Mouse (Mus musculus) MEL (cell line): ENCODE data around the gene Rps6ka1. TPM values are rescaled to one million over a fixed set of nuclear protein-coding genes. Genes with fewer than 3 reads are reported as not detected.

Experiments
- DNase-seq: peaks from one replicate; pipeline ENCODE4 v3.0.0; 2011; ENCODE audit warnings: low read depth, low spot score
- H3K27ac ChIP-seq: 2 replicates; pipeline ENCODE4 v1.5.1; 2012; ENCODE audit warnings: low read depth, mild to moderate bottlenecking, control low read depth, low read length, moderate library complexity; ENCODE audit not compliant: control insufficient read depth
- H3K27me3 ChIP-seq, 2 experiments: fragments of 150-350 bp in 1 of 2; sonication (generic) in 1 of 2; 2 replicates each; pipeline ENCODE4 v1.6.1; 2012; ENCODE audit warnings: low read length in 2 of 2, mild to moderate bottlenecking in 2 of 2, improper control_type of control experiment in 1 of 2, moderate library complexity in 1 of 2; ENCODE audit not compliant: insufficient read depth in 2 of 2, control insufficient read depth in 1 of 2
- H3K36me3 ChIP-seq, 2 experiments: 2 replicates each; pipeline ENCODE4 v1.6.1; 2012 to 2014; ENCODE audit warnings: low read length in 2 of 2, improper control_type of control experiment in 1 of 2, inconsistent platforms in 1 of 2, mild to moderate bottlenecking in 1 of 2; ENCODE audit not compliant: insufficient read depth in 2 of 2, control insufficient read depth in 1 of 2
- H3K4me1 ChIP-seq, 2 experiments: fragments of 150-350 bp in 1 of 2; sonication (generic) in 1 of 2; 2 replicates each; pipeline ENCODE4 v1.6.1; 2012; ENCODE audit warnings: low read length in 2 of 2, improper control_type of control experiment in 1 of 2, mild to moderate bottlenecking in 1 of 2; ENCODE audit not compliant: insufficient read depth in 2 of 2, control insufficient read depth in 1 of 2
- H3K4me3 ChIP-seq, 2 experiments: fragments of 150-350 bp in 1 of 2; sonication (generic) in 1 of 2; 2 replicates each; pipeline ENCODE4 v1.5.1; 2012; ENCODE audit warnings: low read depth in 2 of 2, low read length in 2 of 2, mild to moderate bottlenecking in 2 of 2, moderate library complexity in 2 of 2, control low read depth in 1 of 2, improper control_type of control experiment in 1 of 2; ENCODE audit not compliant: control insufficient read depth in 1 of 2, insufficient read depth in 1 of 2
- H3K79me2 ChIP-seq: 2 replicates; pipeline ENCODE4 v1.6.1; 2012; ENCODE audit warnings: mild to moderate bottlenecking, low read length, moderate library complexity; ENCODE audit not compliant: control insufficient read depth, poor library complexity, insufficient read depth
- H3K9ac ChIP-seq: 2 replicates; pipeline ENCODE4 v1.6.1; 2012; ENCODE audit warnings: low read depth, mild to moderate bottlenecking, control low read depth, low read length, moderate library complexity; ENCODE audit not compliant: control insufficient read depth, poor library complexity, severe bottlenecking
- H3K9me3 ChIP-seq: fragments of 150-350 bp; sonication (generic); replicated peaks from 2 replicates; pipeline ENCODE4 v1.6.1; 2012; ENCODE audit warnings: mild to moderate bottlenecking, low read length, improper control_type of control experiment, moderate library complexity; ENCODE audit not compliant: insufficient read depth
- BHLHE40 ChIP-seq: IDR thresholded peaks from 2 replicates; pipeline ENCODE4 v1.6.1; 2012; ENCODE audit warnings: low read depth, mild to moderate bottlenecking, inconsistent platforms, low read length, improper control_type of control experiment, borderline replicate concordance
- CHD1 ChIP-seq: IDR thresholded peaks from 2 replicates; pipeline ENCODE4 v1.6.1; 2012; ENCODE audit warnings: low read depth, mild to moderate bottlenecking, inconsistent platforms, low read length, improper control_type of control experiment
- CHD2 ChIP-seq: IDR thresholded peaks from 2 replicates; pipeline ENCODE4 v1.6.1; 2011; ENCODE audit warnings: low read length, improper control_type of control experiment
- E2F4 ChIP-seq: IDR thresholded peaks from 2 replicates; pipeline ENCODE4 v1.6.1; 2011; ENCODE audit warnings: low read depth, low read length, improper control_type of control experiment, borderline replicate concordance
- ELF1 ChIP-seq: IDR thresholded peaks from 2 replicates; pipeline ENCODE4 v1.6.1; 2014; ENCODE audit warnings: low read depth, mild to moderate bottlenecking, inconsistent platforms, low read length, improper control_type of control experiment, moderate library complexity
- EP300 ChIP-seq, 2 experiments: IDR thresholded peaks; 2 replicates each; pipeline ENCODE4 v1.6.1; 2011; ENCODE audit warnings: improper control_type of control experiment in 2 of 2, low read length in 2 of 2, low read depth in 1 of 2, mild to moderate bottlenecking in 1 of 2
- ETS1 ChIP-seq: IDR thresholded peaks from 2 replicates; pipeline ENCODE4 v1.6.1; 2012; ENCODE audit warnings: low read depth, mild to moderate bottlenecking, inconsistent platforms, low read length, improper control_type of control experiment, moderate library complexity
- GABPA ChIP-seq: IDR thresholded peaks from 2 replicates; pipeline ENCODE4 v1.6.1; 2012; ENCODE audit warnings: low read depth, mild to moderate bottlenecking, inconsistent platforms, low read length, improper control_type of control experiment, moderate library complexity
- GATA1 ChIP-seq: IDR thresholded peaks from 2 replicates; pipeline ENCODE4 v1.6.1; 2011; ENCODE audit warnings: low read depth, low read length, improper control_type of control experiment
- HCFC1 ChIP-seq: IDR thresholded peaks from 2 replicates; pipeline ENCODE4 v1.6.1; 2012; ENCODE audit warnings: low read depth, mild to moderate bottlenecking, inconsistent platforms, low read length, improper control_type of control experiment, moderate library complexity
- KAT2A ChIP-seq: conservative IDR thresholded peaks from 2 replicates; pipeline ENCODE4 v1.6.1; 2012; ENCODE audit warnings: low read depth, low read length, improper control_type of control experiment, inconsistent platforms
- MAFK ChIP-seq: IDR thresholded peaks from 2 replicates; pipeline ENCODE4 v1.6.1; 2011; ENCODE audit warnings: low read depth, mild to moderate bottlenecking, low read length, improper control_type of control experiment, borderline replicate concordance
- MAX ChIP-seq: IDR thresholded peaks from 2 replicates; pipeline ENCODE4 v1.6.1; 2011; ENCODE audit warnings: low read length, improper control_type of control experiment
- MAZ ChIP-seq: IDR thresholded peaks from 2 replicates; pipeline ENCODE4 v1.6.1; 2012; ENCODE audit warnings: low read depth, mild to moderate bottlenecking, inconsistent platforms, low read length, improper control_type of control experiment
- MEF2A ChIP-seq: IDR thresholded peaks from 2 replicates; pipeline ENCODE4 v1.6.1; 2014; ENCODE audit warnings: low read depth, mild to moderate bottlenecking, inconsistent platforms, low read length, improper control_type of control experiment; ENCODE audit not compliant: poor library complexity, insufficient replicate concordance, severe bottlenecking; ENCODE audit errors: extremely low read depth
- MXI1 ChIP-seq: IDR thresholded peaks from 2 replicates; pipeline ENCODE4 v1.6.1; 2011; ENCODE audit warnings: mild to moderate bottlenecking, low read depth, low read length, improper control_type of control experiment
- MYB ChIP-seq: IDR thresholded peaks from 2 replicates; pipeline ENCODE4 v1.6.1; 2011; ENCODE audit warnings: mild to moderate bottlenecking, low read depth, low read length, improper control_type of control experiment
- NELFE ChIP-seq: IDR thresholded peaks from 2 replicates; pipeline ENCODE4 v1.6.1; 2011; ENCODE audit warnings: low read depth, low read length, improper control_type of control experiment
- NRF1 ChIP-seq: IDR thresholded peaks from 2 replicates; pipeline ENCODE4 v1.6.1; 2014; ENCODE audit warnings: low read depth, mild to moderate bottlenecking, inconsistent platforms, low read length, improper control_type of control experiment, moderate library complexity; ENCODE audit not compliant: poor library complexity, insufficient read depth, severe bottlenecking
- POLR2A ChIP-seq, 2 experiments: IDR thresholded peaks; 2 replicates each; pipeline ENCODE4 v1.6.1; 2011 to 2012; ENCODE audit warnings: low read length in 2 of 2, mild to moderate bottlenecking in 2 of 2, control low read depth in 1 of 2, improper control_type of control experiment in 1 of 2, low read depth in 1 of 2, moderate library complexity in 1 of 2; ENCODE audit not compliant: control insufficient read depth in 1 of 2, insufficient read depth in 1 of 2, poor library complexity in 1 of 2
- POLR2AphosphoS2 ChIP-seq: IDR thresholded peaks from 2 replicates; pipeline ENCODE4 v1.6.1; 2011; ENCODE audit warnings: low read length, improper control_type of control experiment
- POLR2AphosphoS5 ChIP-seq: IDR thresholded peaks from 2 replicates; pipeline ENCODE4 v1.6.1; 2012; ENCODE audit warnings: low read depth, borderline replicate concordance, mild to moderate bottlenecking, inconsistent platforms, low read length, moderate library complexity, mixed read lengths
- RAD21 ChIP-seq: IDR thresholded peaks from 2 replicates; pipeline ENCODE4 v1.6.1; 2011; ENCODE audit warnings: mild to moderate bottlenecking, low read depth, low read length, improper control_type of control experiment
- RCOR1 ChIP-seq: IDR thresholded peaks from 2 replicates; pipeline ENCODE4 v1.6.1; 2012; ENCODE audit warnings: low read depth, mild to moderate bottlenecking, inconsistent platforms, low read length, improper control_type of control experiment
- SMC3 ChIP-seq: IDR thresholded peaks from 2 replicates; pipeline ENCODE4 v1.6.1; 2011; ENCODE audit warnings: low read depth, low read length, improper control_type of control experiment
- TAL1 ChIP-seq: IDR thresholded peaks from 2 replicates; pipeline ENCODE4 v1.6.1; 2012; ENCODE audit warnings: mild to moderate bottlenecking, inconsistent platforms, low read length, moderate library complexity, mixed read lengths
- TBP ChIP-seq: IDR thresholded peaks from 2 replicates; pipeline ENCODE4 v1.8.0; 2011; ENCODE audit warnings: low read depth, low read length, improper control_type of control experiment
- TCF12 ChIP-seq: IDR thresholded peaks from 2 replicates; pipeline ENCODE4 v1.6.1; 2014; ENCODE audit warnings: low read depth, mild to moderate bottlenecking, inconsistent platforms, low read length, improper control_type of control experiment, moderate library complexity
- UBTF ChIP-seq: IDR thresholded peaks from 2 replicates; pipeline ENCODE4 v1.6.1; 2012; ENCODE audit warnings: low read depth, mild to moderate bottlenecking, inconsistent platforms, low read length, improper control_type of control experiment, moderate library complexity, borderline replicate concordance; ENCODE audit not compliant: insufficient read depth
- USF1 ChIP-seq: IDR thresholded peaks from 2 replicates; pipeline ENCODE4 v1.6.1; 2014; ENCODE audit warnings: low read depth, mild to moderate bottlenecking, inconsistent platforms, low read length, improper control_type of control experiment, moderate library complexity
- USF2 ChIP-seq, 2 experiments: IDR thresholded peaks; 2 replicates each; pipeline ENCODE4 v1.6.1; 2011 to 2012; ENCODE audit warnings: improper control_type of control experiment in 2 of 2, low read length in 2 of 2, borderline replicate concordance in 1 of 2, inconsistent platforms in 1 of 2, low read depth in 1 of 2, mild to moderate bottlenecking in 1 of 2; ENCODE audit not compliant: insufficient read depth in 1 of 2
- ZC3H11A ChIP-seq: IDR thresholded peaks from 2 replicates; pipeline ENCODE4 v1.6.1; 2012; ENCODE audit warnings: low read depth, mild to moderate bottlenecking, inconsistent platforms, low read length, improper control_type of control experiment
- ZKSCAN1 ChIP-seq: IDR thresholded peaks from 2 replicates; pipeline ENCODE4 v1.6.1; 2012; ENCODE audit warnings: low read depth, mild to moderate bottlenecking, inconsistent platforms, low read length, improper control_type of control experiment, moderate library complexity
- ZMIZ1 ChIP-seq: IDR thresholded peaks from 2 replicates; pipeline ENCODE4 v1.6.1; 2012; ENCODE audit warnings: low read depth, mild to moderate bottlenecking, inconsistent platforms, low read length, improper control_type of control experiment, moderate library complexity
- ZNF384 ChIP-seq: IDR thresholded peaks from 2 replicates; pipeline ENCODE4 v1.6.1; 2012; ENCODE audit warnings: low read depth, mild to moderate bottlenecking, inconsistent platforms, low read length, improper control_type of control experiment
- polyA plus RNA-seq, 2 experiments: library from polyadenylated mRNA; stranded (reverse) in 1 of 2; unstranded in 1 of 2; fragments of >175 nt in 1 of 2; fragments of >200 nt in 1 of 2; gene quantifications; 2 replicates each; pipeline versions ENCODE4 v1.2.1 to v1.2.4; 2012; ENCODE audit warnings: low replicate concordance in 2 of 2, low read depth in 1 of 2; ENCODE audit not compliant: insufficient read length in 2 of 2, insufficient read depth in 1 of 2, missing spikeins in 1 of 2
- total RNA-seq: library from RNA; depleted of rRNA; stranded (reverse); fragments of 300-350 nt; gene quantifications from 2 replicates; pipeline ENCODE4 v1.2.3, GENCODE M21; 2012; rRNA removed

The Rps6ka1 gene
- total RNA-seq: 45.3 and 45.7 TPM in 2 replicates
- 10 to 100 TPM in 1 of 2 experiments, not detected in 1; 68.9 TPM for polyA plus RNA-seq

DNA sequence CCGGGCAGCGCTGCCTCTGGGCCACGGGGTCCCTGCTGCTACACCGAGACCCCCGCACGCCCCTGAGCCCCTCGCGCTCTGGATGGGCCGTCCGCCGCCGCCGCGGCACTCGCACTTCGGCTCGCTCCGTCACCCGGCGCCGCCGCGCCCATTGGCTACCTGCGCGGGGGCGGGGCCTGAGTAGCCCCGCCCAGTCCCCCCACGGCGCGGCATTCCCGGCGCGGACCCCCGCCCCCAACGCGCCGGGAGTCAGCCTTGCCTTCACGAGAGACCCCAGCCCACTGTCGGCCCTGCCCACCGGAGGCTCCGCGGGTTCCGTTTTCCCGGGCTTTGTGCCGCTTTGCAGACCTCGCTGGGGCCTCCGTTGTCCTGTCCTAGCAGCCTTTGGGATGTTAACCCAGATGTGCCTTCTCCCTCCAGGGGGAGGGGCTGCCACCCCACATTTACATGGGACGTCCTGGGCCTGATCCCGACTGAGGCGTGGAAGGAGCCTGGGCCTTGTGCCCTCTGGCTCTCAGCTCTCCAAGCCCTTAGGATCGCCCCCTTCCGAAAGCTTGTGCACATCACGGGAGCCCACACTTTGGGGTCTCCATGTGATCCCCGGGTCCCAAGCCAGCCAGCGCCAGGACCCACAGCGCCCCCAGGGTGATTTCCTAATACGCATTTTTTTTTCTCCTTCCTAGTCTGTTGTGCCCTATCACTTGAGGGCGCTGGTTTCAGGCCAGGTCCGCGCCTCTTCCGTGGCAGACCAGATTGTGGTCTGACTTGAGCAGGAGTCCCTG is at the start of gene Rps6ka1:
Rps6ka1 (minus strand) TSS at position 126 of the 782 bp plus-strand sequence.
- no peaks in the 10 kb centered on the region; a peak in 2 of 4 replicates for H3K27me3 ChIP-seq
- H3K4me3 ChIP-seq: peak within 1 kb of the TSS; percentile 60 to 67
- peak within 1 kb of the TSS; percentile 61 for H3K9ac ChIP-seq
- no peaks in the 10 kb centered on the region for H3K36me3 ChIP-seq
- H3K79me2 ChIP-seq: no peaks in the 10 kb centered on the region; the same call in 1 of the 2 replicates
- H3K9me3 ChIP-seq: no peaks in the 10 kb centered on the region
- no peaks in the 10 kb centered on the region for H3K4me1 ChIP-seq
- no peak within 1 kb of the TSS for H3K27ac ChIP-seq
- DNase-seq: peak; percentile 70
- no peak for TF ChIP-seq RCOR1
- no peak for TF ChIP-seq CHD1
- TF ChIP-seq E2F4: no peak
- TF ChIP-seq RAD21: no peak
- no peak for TF ChIP-seq ZKSCAN1
- no peak for TF ChIP-seq NELFE
- no peak for TF ChIP-seq ELF1
- no peak for TF ChIP-seq TCF12
- no peak for TF ChIP-seq TAL1
- no peak for TF ChIP-seq ZC3H11A
- no peak for TF ChIP-seq ETS1
- TF ChIP-seq MXI1: peak; percentile 30; the same call in 1 of the 2 replicates
- no peak for TF ChIP-seq TBP
- no peak for TF ChIP-seq BHLHE40
- no peak for TF ChIP-seq POLR2AphosphoS5
- no peak for TF ChIP-seq EP300 (IDR thresholded peaks at IDR 0.05; ENCODE audit: low read depth in 1 of 2, low read length in 2 of 2)
- TF ChIP-seq ZNF384: peak; percentile 82
- peak; percentile 24; the same call in 1 of the 2 replicates for TF ChIP-seq HCFC1
- 0 out of 4 replicates have a peak, but pooled peaks of 1 of the 2 experiments have one; percentile 50 for TF ChIP-seq POLR2A (IDR thresholded peaks at IDR 0.05; ENCODE audit: control insufficient read depth in 1 of 2, insufficient read depth in 1 of 2, low read depth in 1 of 2, low read length in 2 of 2, poor library complexity in 1 of 2)
- 0 out of 2 replicates have a peak, but pooled peaks have one; percentile 20 for TF ChIP-seq MAX
- TF ChIP-seq USF2 (IDR thresholded peaks at IDR 0.05; ENCODE audit: borderline replicate concordance in 1 of 2, insufficient read depth in 1 of 2, low read depth in 1 of 2, low read length in 2 of 2): no peak
- TF ChIP-seq USF1: no peak
- TF ChIP-seq MAZ: peak; percentile 65; the same call in 1 of the 2 replicates
- no peak for TF ChIP-seq CHD2
- TF ChIP-seq ZMIZ1: no peak
- no peak for TF ChIP-seq MYB
- no peak for TF ChIP-seq UBTF
- TF ChIP-seq KAT2A: no peak
- no peak for TF ChIP-seq SMC3
- TF ChIP-seq MAFK: no peak
- TF ChIP-seq POLR2AphosphoS2: no peak
- TF ChIP-seq GABPA: no peak
- TF ChIP-seq NRF1: peak; percentile 46
- no peak for TF ChIP-seq GATA1
- no peak for TF ChIP-seq MEF2A
